Mouse (Mus musculus) neutrophil, adult 5-6 weeks (primary cell): ENCODE measurements around the gene Acot8. TPM values are rescaled to one million over a fixed set of nuclear protein-coding genes. Genes with fewer than 3 reads are reported as not detected.

Experiments used
- total RNA-seq: library from RNA; stranded (forward); fragments of 200-1000 nt; gene quantifications from 2 replicates; pipeline ENCODE4 v1.2.3, GENCODE M21; 2017

Acot8 gene
- total RNA-seq, 1 experiment from 2014 or later = 35.4 TPM

Other genes starting within 250 kb of the Acot8 start
- gene Wfdc2, start 242.5 kb downstream of the Acot8 start, total RNA-seq = not detected in 2 replicates
- not detected in 2 replicates for gene Spint3, start 231.4 kb downstream of the Acot8 start, total RNA-seq
- not detected in 2 replicates for gene Wfdc6a, start 219.4 kb downstream of the Acot8 start, total RNA-seq
- not detected in 2 replicates for gene Eppin, start 211.3 kb downstream of the Acot8 start, total RNA-seq
- gene Wfdc6b, start 191.4 kb downstream of the Acot8 start, total RNA-seq = not detected in 2 replicates
- not detected in 2 replicates for gene Wfdc8, start 191.3 kb downstream of the Acot8 start, total RNA-seq
- gene Wfdc16, start 166.1 kb downstream of the Acot8 start, total RNA-seq = not detected in 2 replicates
- gene Wfdc10, start 148.8 kb downstream of the Acot8 start, total RNA-seq = not detected in 2 replicates
- not detected in 2 replicates for gene Wfdc9, start 148.3 kb downstream of the Acot8 start, total RNA-seq
- gene Wfdc11, start 130.8 kb downstream of the Acot8 start, total RNA-seq = not detected in 2 replicates
- not detected in 2 replicates for gene Wfdc13, start 119.8 kb downstream of the Acot8 start, total RNA-seq
- gene Spint4, start 106.4 kb downstream of the Acot8 start, total RNA-seq = not detected in 2 replicates
- gene Spint5, start 89.6 kb downstream of the Acot8 start, total RNA-seq = not detected in 2 replicates
- gene Wfdc3, start 59.0 kb downstream of the Acot8 start, total RNA-seq = 0.58 TPM in 1 of 2 replicates, not detected in the other
- gene Dnttip1, start 58.9 kb downstream of the Acot8 start, total RNA-seq = 20.0 and 26.7 TPM in 2 replicates
- 2.8 and 3.7 TPM in 2 replicates for gene Ube2c, start 35.0 kb downstream of the Acot8 start, total RNA-seq
- gene Tnnc2, start 24.9 kb downstream of the Acot8 start, total RNA-seq = not detected in 2 replicates
- gene Snx21, start 19.1 kb downstream of the Acot8 start, total RNA-seq = 1.6 and 2.6 TPM in 2 replicates
- gene Zswim3, start 216 bp upstream of the Acot8 start, total RNA-seq = 3.8 and 3.9 TPM in 2 replicates
- 1.8 and 2.9 TPM in 2 replicates for gene Zswim1, start 17.8 kb upstream of the Acot8 start, total RNA-seq
- gene Spata25, start 23.7 kb upstream of the Acot8 start, total RNA-seq = not detected in 2 replicates
- gene Ctsa, start 28.0 kb upstream of the Acot8 start, total RNA-seq = 314 and 340 TPM in 2 replicates
- 1.4 and 4.1 TPM in 2 replicates for gene Neurl2, start 28.6 kb upstream of the Acot8 start, total RNA-seq
- gene Pltp, start 52.8 kb upstream of the Acot8 start, total RNA-seq = 8.0 and 11.2 TPM in 2 replicates
- gene Pcif1, start 74.4 kb upstream of the Acot8 start, total RNA-seq = 59.3 and 66.9 TPM in 2 replicates
- gene Zfp335, start 106.9 kb upstream of the Acot8 start, total RNA-seq = 28.2 and 30.4 TPM in 2 replicates
- gene Mmp9, start 135.9 kb upstream of the Acot8 start, total RNA-seq = 611 and 622 TPM in 2 replicates
- gene Slc12a5, start 155.9 kb upstream of the Acot8 start, total RNA-seq = 0.98 and 1.7 TPM in 2 replicates
- 43.1 and 51.1 TPM in 2 replicates for gene Ncoa5, start 230.0 kb upstream of the Acot8 start, total RNA-seq